Mouse (Mus musculus) forebrain, embryonic 13.5 days (tissue): ENCODE results near the gene Zfp36l1. TPM values are rescaled to one million over a fixed set of nuclear protein-coding genes. Genes with fewer than 3 reads are reported as not detected.

ENCODE experiments used
- ATAC-seq: fragments of 200-750 bp; cut with Nextera tagmentation; 2 replicates; pipeline ENCODE4 v1.8.0; 2017
- H3K27ac ChIP-seq: fragments of 300-500 bp; sonication (generic); 2 replicates; pipeline ENCODE4 v1.5.1; 2015; ENCODE audit warnings: inconsistent platforms, mild to moderate bottlenecking, moderate library complexity
- H3K27me3 ChIP-seq: fragments of 300-500 bp; sonication (generic); 2 replicates; pipeline ENCODE4 v1.6.1; 2015; ENCODE audit warnings: mild to moderate bottlenecking, inconsistent platforms
- H3K36me3 ChIP-seq: fragments of 300-500 bp; sonication (generic); 2 replicates; pipeline ENCODE4 v1.6.1; 2015; ENCODE audit warnings: mild to moderate bottlenecking, inconsistent platforms; ENCODE audit not compliant: poor library complexity, severe bottlenecking
- H3K4me1 ChIP-seq: fragments of 300-500 bp; sonication (generic); 2 replicates; pipeline ENCODE4 v1.6.1; 2015; ENCODE audit warnings: inconsistent platforms
- H3K4me2 ChIP-seq: fragments of 300-500 bp; sonication (generic); 2 replicates; pipeline ENCODE4 v1.6.1; 2015; ENCODE audit warnings: inconsistent platforms, mild to moderate bottlenecking, moderate library complexity
- H3K4me3 ChIP-seq: fragments of 300-500 bp; sonication (generic); 2 replicates; pipeline ENCODE4 v1.5.1; 2015; ENCODE audit warnings: mild to moderate bottlenecking, inconsistent platforms
- H3K9ac ChIP-seq: fragments of 300-500 bp; sonication (generic); 2 replicates; pipeline ENCODE4 v1.6.1; 2015; ENCODE audit warnings: mild to moderate bottlenecking, inconsistent platforms
- H3K9me3 ChIP-seq: fragments of 300-500 bp; sonication (generic); replicated peaks from 2 replicates; pipeline ENCODE4 v1.6.1; 2016; ENCODE audit warnings: inconsistent platforms
- WGBS: fragments of 180-500 bp; shearing (Covaris S2); methylation state at CpG from one replicate; pipeline ENCODE4 v1.1.7; 2015; 5-methylcytosine and 5-hydroxymethylcytosine counted together
- polyA plus RNA-seq: library from polyadenylated mRNA; unstranded; fragments of >200 nt; fragmentation: Nextera tagmentation; extraction: Ambion mirVana; gene quantifications from 2 replicates; pipeline ENCODE4 v1.2.1, GENCODE M21; 2015

Zfp36l1 gene
- polyA plus RNA-seq, 1 experiment from 2014 or later: 52.6 TPM

DNA sequence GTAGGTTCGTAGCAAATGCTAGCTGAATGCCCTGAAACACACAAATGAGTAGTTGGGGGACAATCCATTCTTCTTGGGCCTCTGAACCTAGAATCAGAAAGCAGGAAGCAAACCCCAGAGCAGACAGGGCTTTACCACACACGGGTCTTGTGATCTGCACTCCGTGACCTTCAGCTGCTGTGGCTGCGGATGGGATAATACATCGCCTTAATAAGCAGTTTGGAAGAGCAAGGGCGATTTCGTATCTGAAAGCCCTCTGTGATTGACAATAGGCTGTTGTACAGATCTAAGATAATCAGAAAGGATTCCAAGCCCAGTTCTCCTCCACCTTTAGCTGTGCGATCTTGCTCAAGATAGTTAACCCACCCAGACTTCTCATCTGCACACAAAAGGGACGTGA lies 52.5 kb downstream of the Zfp36l1 start:
- H3K27ac ChIP-seq: peak overlapping the region; percentile 97

GRCm38 (mm10) chr12:80059773-80060328 lies 53.0 kb downstream of the Zfp36l1 start:
- Histone ChIP-seq H3K4me3 (no peak overlapping the region), H3K9ac (no peak overlapping the region), H3K36me3 (no peaks in the 10 kb centered on the region), H3K4me1 (peaks cover 57% of the 10 kb centered on the region), H3K9me3 (no peaks in the 10 kb centered on the region), H3K4me2 (no peak overlapping the region), H3K27me3 (no peaks in the 10 kb centered on the region), H3K27ac (peak overlapping the region; percentile 97; the same call in 1 of the 2 replicates)
- no peak for ATAC-seq
- 65% methylated on average over 5 of the region's 5 CpGs for WGBS

More for the DNA sequence above, 52.5 kb downstream of the Zfp36l1 start:
- Histone ChIP-seq H3K4me3 (no peak overlapping the region), H3K9ac (no peak overlapping the region), H3K4me1 (peaks cover 62% of the 10 kb centered on the region), H3K4me2 (no peak overlapping the region), H3K9me3 (no peaks in the 10 kb centered on the region), H3K27me3 (no peaks in the 10 kb centered on the region), H3K36me3 (no peaks in the 10 kb centered on the region)
- no peak for ATAC-seq
- WGBS: 25% methylated on average over 9 of the region's 9 CpGs

Other genes with a start within 250 kb of the Zfp36l1 start
- 9.3 and 9.9 TPM in 2 replicates for gene Actn1, start 147.4 kb upstream of the Zfp36l1 start, polyA plus RNA-seq